Mouse (Mus musculus) bone marrow macrophage, adult 2 months (primary cell): ENCODE measurements around the gene Ugt1a6b.

Source experiments
- CTCF ChIP-seq: IDR thresholded peaks from 2 replicates; pipeline ENCODE4 v1.5.1; 2012; ENCODE audit warnings: low read depth, mild to moderate bottlenecking, low read length, moderate library complexity
- POLR2A ChIP-seq: IDR thresholded peaks from 2 replicates; pipeline ENCODE4 v1.6.1; 2012; ENCODE audit warnings: mild to moderate bottlenecking, low read depth, low read length, borderline replicate concordance

GRCm38 (mm10) chr1:88263778-88264177 lies 160.7 kb downstream of the Ugt1a6b start:
- TF ChIP-seq CTCF, result no peak
- TF ChIP-seq POLR2A, result no peak
